Mouse (Mus musculus): ENCODE results near the gene Furin. TPM values are rescaled to one million over a fixed set of nuclear protein-coding genes. Genes with fewer than 3 reads are reported as not detected.

Furin gene
- polyA plus RNA-seq, 1 experiment from 2014 or later = 14.2 TPM

GRCm38 (mm10) chr7:80426363-80426762, 21.1 kb upstream of the Furin start:
- Histone ChIP-seq H3K4me3 (no peak overlapping the region), H3K27ac (replicated peaks) (peak overlapping the region; percentile 20; the same call in 1 of the 2 replicates), H3K27me3 (replicated peaks) (no peaks in the 10 kb centered on the region), H3K36me3 (no peaks in the 10 kb centered on the region), H3K4me1 (peaks cover 13% of the 10 kb centered on the region), H3K9ac (no peak overlapping the region), H3K9me3 (no peaks in the 10 kb centered on the region), H3K4me2 (no peak overlapping the region)
- no peak for ATAC-seq (ENCODE audit: extremely low read depth, insufficient number of reproducible peaks, low FRiP score, low TSS enrichment)
- 74% methylated on average over 7 of the region's 7 CpGs for WGBS

- H3K9ac ChIP-seq = no peak overlapping the region
- no peak for ATAC-seq (ENCODE audit: extremely low read depth, insufficient number of reproducible peaks, low FRiP score, low TSS enrichment)
- no peak overlapping the region for H3K4me2 ChIP-seq
- WGBS = 79% methylated on average over 6 of the region's 6 CpGs
- H3K27me3 ChIP-seq (replicated peaks) = no peaks in the 10 kb centered on the region
- H3K4me1 ChIP-seq = peaks cover 19% of the 10 kb centered on the region
- H3K27ac ChIP-seq (replicated peaks) = no peak overlapping the region
- H3K9me3 ChIP-seq = no peaks in the 10 kb centered on the region
- no peak overlapping the region for H3K4me3 ChIP-seq
- H3K36me3 ChIP-seq = no peaks in the 10 kb centered on the region
Measured at GRCm38 (mm10) chr7:80424722-80425121, 19.5 kb upstream of the Furin start.

- peak overlapping the region; percentile 67 for H3K9ac ChIP-seq
- 9% methylated on average over 20 of the region's 20 CpGs for WGBS
- H3K27ac ChIP-seq (replicated peaks) = no peak overlapping the region
- H3K4me1 ChIP-seq = peaks cover 22% of the 10 kb centered on the region
- no peak for ATAC-seq (ENCODE audit: extremely low read depth, insufficient number of reproducible peaks, low FRiP score, low TSS enrichment)
- no peaks in the 10 kb centered on the region for H3K9me3 ChIP-seq
- peak overlapping the region; percentile 36 for H3K4me3 ChIP-seq
- H3K27me3 ChIP-seq (replicated peaks) = no peaks in the 10 kb centered on the region
- peak overlapping the region; percentile 67 for H3K4me2 ChIP-seq
- no peaks in the 10 kb centered on the region for H3K36me3 ChIP-seq
Measured at GRCm38 (mm10) chr7:80422759-80423480, 17.7 kb upstream of the Furin start.

GRCm38 (mm10) chr7:80421576-80421975, 16.3 kb upstream of the Furin start:
- Histone ChIP-seq H3K4me3 (no peak overlapping the region), H3K9ac (no peak overlapping the region), H3K9me3 (no peaks in the 10 kb centered on the region), H3K27me3 (replicated peaks) (no peaks in the 10 kb centered on the region), H3K4me2 (no peak overlapping the region), H3K27ac (replicated peaks) (no peak overlapping the region), H3K4me1 (peaks cover 22% of the 10 kb centered on the region), H3K36me3 (no peaks in the 10 kb centered on the region)
- 90% methylated on average over 6 of the region's 6 CpGs for WGBS
- ATAC-seq (ENCODE audit: extremely low read depth, insufficient number of reproducible peaks, low FRiP score, low TSS enrichment) = no peak

- no peaks in the 10 kb centered on the region for H3K27me3 ChIP-seq (replicated peaks)
- H3K4me1 ChIP-seq = peaks cover 22% of the 10 kb centered on the region
- H3K4me3 ChIP-seq = no peak overlapping the region
- H3K36me3 ChIP-seq = no peaks in the 10 kb centered on the region
- H3K9me3 ChIP-seq = no peaks in the 10 kb centered on the region
- H3K27ac ChIP-seq (replicated peaks) = peak overlapping the region; percentile 33; the same call in 1 of the 2 replicates
- H3K9ac ChIP-seq = no peak overlapping the region
- ATAC-seq (ENCODE audit: extremely low read depth, insufficient number of reproducible peaks, low FRiP score, low TSS enrichment) = no peak
- no peak overlapping the region for H3K4me2 ChIP-seq
- WGBS = 74% methylated on average over 4 of the region's 4 CpGs
Measured at GRCm38 (mm10) chr7:80420586-80420985, 15.3 kb upstream of the Furin start.

- 61% methylated on average over 3 of the region's 3 CpGs for WGBS
- Histone ChIP-seq H3K4me2 (no peak overlapping the region), H3K4me1 (peaks cover 24% of the 10 kb centered on the region), H3K9me3 (no peaks in the 10 kb centered on the region), H3K27ac (replicated peaks) (no peak overlapping the region), H3K4me3 (no peak overlapping the region), H3K9ac (no peak overlapping the region), H3K27me3 (replicated peaks) (no peaks in the 10 kb centered on the region), H3K36me3 (no peaks in the 10 kb centered on the region)
- ATAC-seq (ENCODE audit: extremely low read depth, insufficient number of reproducible peaks, low FRiP score, low TSS enrichment) = no peak
Measured at GRCm38 (mm10) chr7:80419278-80419677, 14.0 kb upstream of the Furin start.

GRCm38 (mm10) chr7:80418036-80418435, 12.8 kb upstream of the Furin start:
- no peaks in the 10 kb centered on the region for H3K36me3 ChIP-seq
- whole genome bisulfite sequencing = 76% methylated on average over 3 of the region's 3 CpGs
- ATAC-seq (ENCODE audit: extremely low read depth, insufficient number of reproducible peaks, low FRiP score, low TSS enrichment) = no peak

GRCm38 (mm10) chr7:80417601-80418000, 12.4 kb upstream of the Furin start:
- no peak overlapping the region for H3K27ac ChIP-seq (replicated peaks)
- no peak for ATAC-seq (ENCODE audit: extremely low read depth, insufficient number of reproducible peaks, low FRiP score, low TSS enrichment)
- no peaks in the 10 kb centered on the region for H3K27me3 ChIP-seq (replicated peaks)
- H3K4me3 ChIP-seq = no peak overlapping the region
- no peak overlapping the region for H3K9ac ChIP-seq
- H3K36me3 ChIP-seq = no peaks in the 10 kb centered on the region
- no peaks in the 10 kb centered on the region for H3K9me3 ChIP-seq
- H3K4me2 ChIP-seq = no peak overlapping the region
- peaks cover 16% of the 10 kb centered on the region for H3K4me1 ChIP-seq

More at GRCm38 (mm10) chr7:80418036-80418435, 12.8 kb upstream of the Furin start:
- Histone ChIP-seq H3K27ac (replicated peaks) (no peak overlapping the region), H3K9me3 (no peaks in the 10 kb centered on the region), H3K27me3 (replicated peaks) (no peaks in the 10 kb centered on the region), H3K4me1 (peaks cover 20% of the 10 kb centered on the region), H3K4me2 (no peak overlapping the region), H3K4me3 (no peak overlapping the region), H3K9ac (no peak overlapping the region)

GRCm38 (mm10) chr7:80416969-80417368, 11.7 kb upstream of the Furin start:
- WGBS = 65% methylated on average over 7 of the region's 7 CpGs
- Histone ChIP-seq H3K4me2 (no peak overlapping the region), H3K9me3 (no peaks in the 10 kb centered on the region), H3K4me3 (no peak overlapping the region), H3K4me1 (peaks cover 12% of the 10 kb centered on the region; the same call in 1 of the 2 replicates), H3K27ac (replicated peaks) (no peak overlapping the region), H3K27me3 (replicated peaks) (no peaks in the 10 kb centered on the region), H3K36me3 (no peaks in the 10 kb centered on the region), H3K9ac (no peak overlapping the region)
- ATAC-seq (ENCODE audit: extremely low read depth, insufficient number of reproducible peaks, low FRiP score, low TSS enrichment) = no peak

GRCm38 (mm10) chr7:80414303-80414855, 9.1 kb upstream of the Furin start:
- Histone ChIP-seq H3K27me3 (replicated peaks) (no peaks in the 10 kb centered on the region), H3K4me2 (no peak overlapping the region), H3K9ac (no peak overlapping the region), H3K9me3 (no peaks in the 10 kb centered on the region), H3K36me3 (no peaks in the 10 kb centered on the region), H3K27ac (replicated peaks) (no peak overlapping the region), H3K4me1 (peaks cover 8% of the 10 kb centered on the region; the same call in 1 of the 2 replicates), H3K4me3 (no peak overlapping the region)
- WGBS = 74% methylated on average over 7 of the region's 7 CpGs
- ATAC-seq (ENCODE audit: extremely low read depth, insufficient number of reproducible peaks, low FRiP score, low TSS enrichment) = no peak

- WGBS = 52% methylated on average over 9 of the region's 9 CpGs
- no peak overlapping the region for H3K4me3 ChIP-seq
- H3K36me3 ChIP-seq = no peaks in the 10 kb centered on the region
- H3K27me3 ChIP-seq (replicated peaks) = no peaks in the 10 kb centered on the region
- no peak for ATAC-seq (ENCODE audit: extremely low read depth, insufficient number of reproducible peaks, low FRiP score, low TSS enrichment)
- no peaks in the 10 kb centered on the region for H3K9me3 ChIP-seq
- H3K9ac ChIP-seq = no peak overlapping the region
- H3K4me2 ChIP-seq = no peak overlapping the region
- H3K27ac ChIP-seq (replicated peaks) = no peak overlapping the region
- H3K4me1 ChIP-seq = peaks cover 6% of the 10 kb centered on the region; the same call in 1 of the 2 replicates
Measured at GRCm38 (mm10) chr7:80413512-80414302, 8.5 kb upstream of the Furin start.
